Mouse (Mus musculus): Measurements from ENCODE around the gene Ercc8.

- no peak for TF ChIP-seq TCF12 (IDR thresholded peaks at IDR 0.05; ENCODE audit: low read depth, low read length)
- no peak for TF ChIP-seq UBTF (IDR thresholded peaks at IDR 0.05; ENCODE audit: borderline replicate concordance, insufficient read depth, low read depth, low read length)
- no peak for TF ChIP-seq CTCF (IDR thresholded peaks at IDR 0.05 in 2 of 3, conservative IDR thresholded peaks at IDR 0.05 in 1 of 3; ENCODE audit: control insufficient read depth in 1 of 3, insufficient read depth in 1 of 3, low read depth in 2 of 3, low read length in 3 of 3, poor library complexity in 1 of 3, severe bottlenecking in 1 of 3)
- no peak for TF ChIP-seq ZNF384 (IDR thresholded peaks at IDR 0.05; ENCODE audit: low read depth, low read length)
These were observed 48.9 kb downstream of the Ercc8 start for GRCm38 (mm10) chr13:108207447-108207846.
